Comparison of ENCODE assay signal across 8 mouse cellular contexts in genomic region chr2:17729770-17730647, GRCm38 (mm10). TPM values are rescaled to one million over a fixed set of nuclear protein-coding genes. Genes with fewer than 3 reads are reported as not detected.
DNase-seq lines count a peak whose midpoint lies in the region; ATAC-seq and TF ChIP-seq lines count a peak whose summit lies in the region.

No protein-coding gene starts in this region.

- intact Hi-C loops in heart, adult 2 months (cut with DNase I) = no loop called here

- 14% methylated on average over 25 of the region's 25 CpGs for WGBS in heart, adult 2 months
- WGBS in embryonic facial prominence, embryonic 15.5 days = 3% methylated on average over 25 of the region's 25 CpGs
- WGBS in hindbrain, embryonic 16.5 days = 4% methylated on average over 25 of the region's 25 CpGs
- 7% methylated on average over 24 of the region's 25 CpGs for WGBS in limb, embryonic 14.5 days

- H3K79me2 ChIP-seq in heart, adult 2 months (replicated peaks; ENCODE audit: control insufficient read depth, insufficient read depth, low read length) = no peaks in the 10 kb centered on the region

- ATAC-seq in embryonic facial prominence, embryonic 15.5 days (ENCODE audit: insufficient number of reproducible peaks, low FRiP score, low TSS enrichment, low read depth) = peak; percentile 37; the same call in 1 of the 2 replicates
- ATAC-seq in hindbrain, embryonic 16.5 days = peak; percentile 57
- ATAC-seq in limb, embryonic 14.5 days (ENCODE audit: low FRiP score, low read depth) = no peak

- DNase-seq in heart, adult 2 months = no peak
- DNase-seq in heart, adult 9 months (ENCODE audit: low spot score in 2 of 2) = no peak
- DNase-seq in adrenal gland, adult 8-10 months = peak; percentile 5
- no peak for DNase-seq in limb, embryonic 14.5 days (ENCODE audit: low spot score)
- DNase-seq in naive thymus-derived CD4-positive, alpha-beta T cell, adult 2 months (ENCODE audit: low read depth) = peak; percentile 21
- no peak for DNase-seq in spleen, adult 18-20 months

- H3K4me1 ChIP-seq in heart, adult 2 months (ENCODE audit: control insufficient read depth, insufficient read depth, low read length) = no peaks in the 10 kb centered on the region; the same call in 1 of the 2 replicates
- H3K4me1 ChIP-seq in embryonic facial prominence, embryonic 15.5 days = peaks cover 16% of the 10 kb centered on the region
- H3K4me1 ChIP-seq in hindbrain, embryonic 16.5 days (ENCODE audit: control insufficient read depth, insufficient read depth, low read depth, low read length) = peaks cover 9% of the 10 kb centered on the region
- H3K4me1 ChIP-seq in limb, embryonic 14.5 days (ENCODE audit: control insufficient read depth, insufficient read depth, low read length) = peaks cover 8% of the 10 kb centered on the region

- TF ChIP-seq POLR2A in heart, adult 2 months (IDR thresholded peaks at IDR 0.05; ENCODE audit: insufficient read depth, low read depth, low read length) = no peak
- TF ChIP-seq POLR2A in limb, embryonic 14.5 days (IDR thresholded peaks at IDR 0.05; ENCODE audit: borderline replicate concordance, extremely low read depth, insufficient read depth, insufficient read length) = no peak

- no peaks in the 10 kb centered on the region for H3K36me3 ChIP-seq in heart, adult 2 months (ENCODE audit: control insufficient read depth, insufficient read depth, low read length)
- H3K36me3 ChIP-seq in embryonic facial prominence, embryonic 15.5 days = no peaks in the 10 kb centered on the region
- H3K36me3 ChIP-seq in hindbrain, embryonic 16.5 days (ENCODE audit: control insufficient read depth, insufficient read depth, low read length) = no peaks in the 10 kb centered on the region
- no peaks in the 10 kb centered on the region for H3K36me3 ChIP-seq in limb, embryonic 14.5 days (ENCODE audit: control insufficient read depth, insufficient read depth, low read length)

- no peak overlapping the region for H3K27ac ChIP-seq in heart, adult 2 months
- H3K27ac ChIP-seq in embryonic facial prominence, embryonic 15.5 days (replicated peaks) = no peak overlapping the region
- peak overlapping the region; percentile 82; the same call in 1 of the 2 replicates for H3K27ac ChIP-seq in hindbrain, embryonic 16.5 days (ENCODE audit: low read depth, low read length)
- H3K27ac ChIP-seq in limb, embryonic 14.5 days (replicated peaks; ENCODE audit: low read depth, low read length) = no peak overlapping the region

- peak overlapping the region; percentile 98 for H3K4me2 ChIP-seq in embryonic facial prominence, embryonic 15.5 days (replicated peaks)
- peak overlapping the region; percentile 95 for H3K4me2 ChIP-seq in hindbrain, embryonic 16.5 days (ENCODE audit: low read length)
- peak overlapping the region; percentile 100 for H3K4me2 ChIP-seq in limb, embryonic 14.5 days (replicated peaks; ENCODE audit: low read depth, low read length, severe bottlenecking)

- no peak for TF ChIP-seq CTCF in heart, adult 2 months (IDR thresholded peaks at IDR 0.05)

- H3K9ac ChIP-seq in heart, adult 2 months (ENCODE audit: low read depth, low read length) = no peak overlapping the region; the same call in 1 of the 2 replicates
- H3K9ac ChIP-seq in embryonic facial prominence, embryonic 15.5 days = no peak overlapping the region
- peak overlapping the region; percentile 84 for H3K9ac ChIP-seq in hindbrain, embryonic 16.5 days (ENCODE audit: low read depth, low read length)
- H3K9ac ChIP-seq in limb, embryonic 14.5 days (ENCODE audit: low read depth, low read length, severe bottlenecking) = peak overlapping the region; percentile 65

- TF ChIP-seq EP300 in heart, adult 2 months (IDR thresholded peaks at IDR 0.05; ENCODE audit: insufficient read depth, low read depth, low read length) = no peak

- H3K27me3 ChIP-seq in heart, adult 2 months (ENCODE audit: control insufficient read depth, insufficient read depth, low read length) = peaks cover 11% of the 10 kb centered on the region
- H3K27me3 ChIP-seq in embryonic facial prominence, embryonic 15.5 days = peaks cover 20% of the 10 kb centered on the region
- H3K27me3 ChIP-seq in hindbrain, embryonic 16.5 days (replicated peaks; ENCODE audit: control insufficient read depth, insufficient read depth, low read length) = no peaks in the 10 kb centered on the region
- peaks cover 20% of the 10 kb centered on the region; the same call in 1 of the 2 replicates for H3K27me3 ChIP-seq in limb, embryonic 14.5 days (ENCODE audit: control insufficient read depth, insufficient read depth, low read length)

- H3K9me3 ChIP-seq in embryonic facial prominence, embryonic 15.5 days (replicated peaks) = no peaks in the 10 kb centered on the region
- H3K9me3 ChIP-seq in hindbrain, embryonic 16.5 days (ENCODE audit: control insufficient read depth, low read length) = no peaks in the 10 kb centered on the region
- no peaks in the 10 kb centered on the region for H3K9me3 ChIP-seq in limb, embryonic 14.5 days (ENCODE audit: control insufficient read depth, low read length)

- peak overlapping the region; percentile 54 for H3K4me3 ChIP-seq in heart, adult 2 months
- H3K4me3 ChIP-seq in embryonic facial prominence, embryonic 15.5 days (replicated peaks) = peak overlapping the region; percentile 66
- H3K4me3 ChIP-seq in hindbrain, embryonic 16.5 days (ENCODE audit: low read length) = peak overlapping the region; percentile 80
- peak overlapping the region; percentile 63 for H3K4me3 ChIP-seq in limb, embryonic 14.5 days (replicated peaks; ENCODE audit: low read length)

RNA-seq across cellular contexts. Expression of gene Nebl, which starts 1.3 kb away (rescaled TPM):
- total RNA-seq in heart, adult 2 months (2021) = 100 to 1,000 TPM; 304 to 335 TPM
- polyA plus RNA-seq in heart, adult 2 months (2012; rRNA removed) = 152 and 258 TPM in 2 replicates
- 10 to 100 TPM in 2 of 4 experiments, 1 to 10 TPM in 2; 6.9 to 13.0 (median 10.0) TPM for total RNA-seq in adrenal gland, adult 8-10 months (2022)
- 16.7 and 19.5 TPM in 2 replicates for polyA plus RNA-seq in embryonic facial prominence, embryonic 15.5 days (2015; fragmentation: Nextera tagmentation; extraction: Ambion mirVana)
- polyA plus RNA-seq in hindbrain, embryonic 16.5 days (2015; fragmentation: Nextera tagmentation; extraction: Ambion mirVana) = 13.5 and 16.4 TPM in 2 replicates
- polyA plus RNA-seq in limb, embryonic 14.5 days (2012; rRNA removed) = 8.8 and 14.3 TPM in 2 replicates
- 23.9 and 25.7 TPM in 2 replicates for polyA plus RNA-seq in limb, embryonic 14.5 days (2014; fragmentation: Nextera tagmentation; extraction: Ambion mirVana)

Comparison
In these comparisons a context has a peak if more than half of its experiments do, and no peak if none do; other contexts are left out.
1. DNase-seq: peak in adrenal gland, adult 8-10 months (single experiment) and naive thymus-derived CD4-positive, alpha-beta T cell, adult 2 months (single experiment); none in heart, adult 2 months (0 of 2), heart, adult 9 months (0 of 2), limb, embryonic 14.5 days (single experiment) and spleen, adult 18-20 months (0 of 2).
2. H3K9ac ChIP-seq: peak in hindbrain, embryonic 16.5 days (single experiment) and limb, embryonic 14.5 days (single experiment); none in heart, adult 2 months (single experiment) and embryonic facial prominence, embryonic 15.5 days (single experiment).
3. Peak in every context shown above with its lines, with median percentiles within 50 percentile points of each other: H3K4me3 ChIP-seq and H3K4me2 ChIP-seq.